ENCODE assay signal across 8 mouse cellular contexts in genomic region chr5:36458926-36459325, GRCm38 (mm10). TPM values are rescaled to one million over a fixed set of nuclear protein-coding genes. Genes with fewer than 3 reads are reported as not detected.
DNase-seq lines count a peak whose midpoint lies in the region; ATAC-seq lines count a peak whose summit lies in the region.

No protein-coding gene starts in this region.

- peak; percentile 45 for ATAC-seq in activated CD4-positive, CD25-positive, alpha-beta regulatory T cell, adult 4 months
- peak; percentile 54 for ATAC-seq in neutrophil, adult 5-6 weeks (ENCODE audit: extremely low read depth, insufficient number of reproducible peaks, low FRiP score, poor library complexity, severe bottlenecking)
- no peak for ATAC-seq in monocyte, adult 5-6 weeks (replicated peaks; ENCODE audit: insufficient number of reproducible peaks, low FRiP score, low TSS enrichment, poor library complexity, severe bottlenecking)

- peak; percentile 40 to 61 for DNase-seq in adrenal gland, postnatal 36 days
- DNase-seq in adrenal gland, adult 2 months = no peak
- peak; percentile 56 for DNase-seq in layer of hippocampus, adult 11-12 months (ENCODE audit: low spot score)
- no peak for DNase-seq in layer of hippocampus, postnatal 36 days
- DNase-seq in kidney, postnatal 10 days = peak; percentile 65

RNA-seq across cellular contexts. Expression of gene Grpel1, which starts 5.9 kb away (rescaled TPM):
- 10 to 100 TPM; 76.8 to 79.5 TPM for total RNA-seq in adrenal gland, postnatal 36 days (2021)
- total RNA-seq in adrenal gland, adult 2 months (2021) = 10 to 100 TPM; 79.9 to 86.9 TPM
- 20.6 and 28.7 TPM in 2 replicates for polyA plus RNA-seq in adrenal gland, adult 2 months (2012; rRNA removed)
- total RNA-seq in layer of hippocampus, postnatal 36 days (2021) = 10 to 100 TPM; 21.6 to 22.8 TPM
- polyA plus RNA-seq in activated CD4-positive, CD25-positive, alpha-beta regulatory T cell, adult 4 months (2017; shearing (Covaris generic)) = 10 to 100 TPM; 40.7 to 42.1 TPM
- total RNA-seq in neutrophil, adult 5-6 weeks (2017) = 16.3 and 18.2 TPM in 2 replicates
- 36.3 to 52.1 TPM (median 47.5 TPM) in 3 replicates for total RNA-seq in monocyte, adult 5-6 weeks (2017)

RNA-seq across cellular contexts. Expression of gene Tada2b, which starts 25.2 kb away (rescaled TPM):
- 10 to 100 TPM; 33.7 to 40.7 TPM for total RNA-seq in adrenal gland, postnatal 36 days (2021)
- total RNA-seq in adrenal gland, adult 2 months (2021) = 10 to 100 TPM; 31.9 to 39.4 TPM
- polyA plus RNA-seq in adrenal gland, adult 2 months (2012; rRNA removed) = 24.0 and 25.9 TPM in 2 replicates
- 10 to 100 TPM; 34.0 to 36.4 TPM for total RNA-seq in layer of hippocampus, postnatal 36 days (2021)
- 1 to 10 TPM; 2.4 to 4.7 TPM for polyA plus RNA-seq in activated CD4-positive, CD25-positive, alpha-beta regulatory T cell, adult 4 months (2017; shearing (Covaris generic))
- total RNA-seq in neutrophil, adult 5-6 weeks (2017) = 26.4 and 28.9 TPM in 2 replicates
- total RNA-seq in monocyte, adult 5-6 weeks (2017) = 9.1 to 25.8 TPM (median 15.7 TPM) in 3 replicates

RNA-seq across cellular contexts. Expression of gene Ccdc96, which starts 25.5 kb away (rescaled TPM):
- total RNA-seq in adrenal gland, postnatal 36 days (2021) = under 1 TPM; 0.33 to 0.46 TPM
- total RNA-seq in adrenal gland, adult 2 months (2021) = under 1 TPM; 0.35 to 0.52 TPM
- polyA plus RNA-seq in adrenal gland, adult 2 months (2012; rRNA removed) = 0.10 TPM in 1 of 2 replicates, not detected in the other
- total RNA-seq in layer of hippocampus, postnatal 36 days (2021) = 1 to 10 TPM in 1 of 2 experiments, under 1 TPM in 1; 0.99 to 1.0 TPM
- not detected for polyA plus RNA-seq in activated CD4-positive, CD25-positive, alpha-beta regulatory T cell, adult 4 months (2017; shearing (Covaris generic))
- 0.35 and 0.49 TPM in 2 replicates for total RNA-seq in neutrophil, adult 5-6 weeks (2017)
- total RNA-seq in monocyte, adult 5-6 weeks (2017) = 0.49 to 0.64 TPM in 2 of 3 replicates, not detected in the other

Comparison
In these comparisons a context has a peak if more than half of its experiments do, and no peak if none do; other contexts are left out.
1. DNase-seq: peak in adrenal gland, postnatal 36 days (2 of 2), layer of hippocampus, adult 11-12 months (single experiment) and kidney, postnatal 10 days (single experiment); none in adrenal gland, adult 2 months (single experiment) and layer of hippocampus, postnatal 36 days (0 of 2).